Mouse (Mus musculus): Measurements from ENCODE around the gene Zg16.

GRCm38 (mm10) chr7:127018416-127019305 is 68.5 kb downstream of the Zg16 start:
- no peak for TF ChIP-seq POLR2A (IDR thresholded peaks at IDR 0.05; ENCODE audit: insufficient read depth, low read depth, low read length)
- no peak for TF ChIP-seq CTCF (IDR thresholded peaks at IDR 0.05; ENCODE audit: insufficient read depth, low read depth, low read length)

Data from olfactory bulb, adult 2 months (tissue).